Mouse (Mus musculus) liver, embryonic 12.5 days (tissue): ENCODE measurements around the gene Supt3. TPM values are rescaled to one million over a fixed set of nuclear protein-coding genes. Genes with fewer than 3 reads are reported as not detected.

Source experiments
- ATAC-seq: fragments of 200-750 bp; cut with Nextera tagmentation; 2 replicates; pipeline ENCODE4 v1.8.0; 2017; ENCODE audit warnings: moderate number of reproducible peaks, mild to moderate bottlenecking, moderate library complexity
- H3K27ac ChIP-seq: fragments of 300-500 bp; sonication (generic); 2 replicates; pipeline ENCODE4 v1.5.1; 2016; ENCODE audit warnings: mild to moderate bottlenecking
- H3K27me3 ChIP-seq: fragments of 300-500 bp; sonication (generic); replicated peaks from 2 replicates; pipeline ENCODE4 v1.6.1; 2016; ENCODE audit warnings: mild to moderate bottlenecking, moderate library complexity
- H3K36me3 ChIP-seq: fragments of 300-500 bp; sonication (generic); 2 replicates; pipeline ENCODE4 v1.6.1; 2016; ENCODE audit warnings: mild to moderate bottlenecking, moderate library complexity
- H3K4me1 ChIP-seq: fragments of 300-500 bp; sonication (generic); 2 replicates; pipeline ENCODE4 v1.6.1; 2016
- H3K4me2 ChIP-seq: fragments of 300-500 bp; sonication (generic); 2 replicates; pipeline ENCODE4 v1.6.1; 2016; ENCODE audit warnings: mild to moderate bottlenecking, moderate library complexity
- H3K4me3 ChIP-seq: fragments of 300-500 bp; sonication (generic); 2 replicates; pipeline ENCODE4 v1.5.1; 2016; ENCODE audit warnings: mild to moderate bottlenecking, moderate library complexity
- H3K9ac ChIP-seq: fragments of 300-500 bp; sonication (generic); 2 replicates; pipeline ENCODE4 v1.6.1; 2016; ENCODE audit warnings: mild to moderate bottlenecking, moderate library complexity
- H3K9me3 ChIP-seq: fragments of 300-500 bp; sonication (generic); replicated peaks from 2 replicates; pipeline ENCODE4 v1.6.1; 2016; ENCODE audit warnings: mild to moderate bottlenecking, moderate library complexity
- WGBS: fragments of 180-500 bp; shearing (Covaris S2); methylation state at CpG from one replicate; pipeline ENCODE4 v1.1.7; 2016; ENCODE audit not compliant: insufficient replicate concordance; 5-methylcytosine and 5-hydroxymethylcytosine counted together
- polyA plus RNA-seq: library from polyadenylated mRNA; unstranded; fragments of >200 nt; fragmentation: Nextera tagmentation; extraction: Ambion mirVana; gene quantifications from 2 replicates; pipeline ENCODE4 v1.2.1, GENCODE M21; 2016

Supt3 gene
- polyA plus RNA-seq, 1 experiment from 2014 or later, result 11.1 TPM

DNA sequence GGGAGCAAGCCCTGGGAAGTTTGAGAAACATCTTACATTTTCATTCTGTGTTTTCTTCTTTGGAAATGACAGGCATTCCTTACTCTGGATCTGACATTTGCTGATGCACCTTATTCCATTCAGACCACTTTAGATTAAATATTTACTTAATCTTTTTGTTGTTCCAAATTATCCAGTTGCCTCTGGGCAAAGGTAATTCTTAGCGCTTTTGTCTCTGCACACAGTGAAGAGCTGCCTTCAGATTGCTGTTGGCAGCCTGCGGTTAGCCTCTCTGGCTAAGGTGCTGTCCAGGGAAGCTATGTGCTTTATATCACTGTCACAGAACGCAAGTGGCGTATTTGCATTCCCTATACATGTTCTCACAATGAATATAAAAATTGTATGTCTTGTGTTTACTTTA is 226.4 kb downstream of the Supt3 start:
- ATAC-seq, result no peak
- WGBS, result 78% methylated on average over 4 of the region's 4 CpGs

DNA sequence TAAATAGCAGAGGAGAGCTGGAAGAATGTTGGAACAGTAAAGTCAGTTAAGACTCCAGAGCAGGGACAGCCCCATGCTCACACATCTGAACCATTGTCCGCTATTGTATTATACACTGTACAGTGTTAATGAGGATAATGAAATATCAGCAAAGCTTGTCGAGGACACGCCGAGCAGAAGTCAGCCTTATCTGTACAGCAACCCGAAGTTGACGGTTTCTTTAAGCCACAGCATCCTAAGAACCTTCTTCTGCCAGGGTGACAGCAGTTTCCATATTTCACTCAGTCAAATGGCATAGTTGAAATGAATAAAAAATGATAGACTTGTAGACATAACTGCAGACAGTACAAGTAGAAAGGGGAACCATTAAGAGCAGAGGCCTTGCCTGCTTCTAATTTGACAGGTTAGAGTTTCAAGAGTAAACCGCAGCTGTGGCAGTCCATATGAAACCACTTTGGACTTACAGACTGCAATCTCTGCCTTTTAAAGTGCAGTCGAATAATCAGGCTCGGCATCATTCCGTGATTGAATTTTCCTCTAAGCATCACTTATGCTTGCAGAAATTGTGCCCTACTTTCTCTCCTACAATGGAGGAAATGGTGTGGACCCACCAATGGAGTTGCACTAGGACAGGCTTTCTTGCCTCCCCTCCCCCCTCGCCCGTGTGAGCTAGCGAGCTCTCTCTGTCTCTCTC is 227.7 kb downstream of the Supt3 start:
- Histone ChIP-seq H3K27ac (no peak overlapping the region), H3K27me3 (no peaks in the 10 kb centered on the region), H3K4me1 (no peaks in the 10 kb centered on the region), H3K9me3 (no peaks in the 10 kb centered on the region), H3K4me3 (no peak overlapping the region), H3K36me3 (no peaks in the 10 kb centered on the region), H3K9ac (no peak overlapping the region), H3K4me2 (no peak overlapping the region)
- ATAC-seq, result no peak
- WGBS, result 60% methylated on average over 13 of the region's 13 CpGs

More for the DNA sequence above, 226.4 kb downstream of the Supt3 start:
- H3K9me3 ChIP-seq, result no peaks in the 10 kb centered on the region
- H3K4me1 ChIP-seq, result no peaks in the 10 kb centered on the region
- H3K36me3 ChIP-seq, result no peaks in the 10 kb centered on the region
- H3K27ac ChIP-seq, result no peak overlapping the region
- H3K9ac ChIP-seq, result no peak overlapping the region
- no peak overlapping the region for H3K4me3 ChIP-seq
- H3K4me2 ChIP-seq, result no peak overlapping the region
- H3K27me3 ChIP-seq, result no peaks in the 10 kb centered on the region

DNA sequence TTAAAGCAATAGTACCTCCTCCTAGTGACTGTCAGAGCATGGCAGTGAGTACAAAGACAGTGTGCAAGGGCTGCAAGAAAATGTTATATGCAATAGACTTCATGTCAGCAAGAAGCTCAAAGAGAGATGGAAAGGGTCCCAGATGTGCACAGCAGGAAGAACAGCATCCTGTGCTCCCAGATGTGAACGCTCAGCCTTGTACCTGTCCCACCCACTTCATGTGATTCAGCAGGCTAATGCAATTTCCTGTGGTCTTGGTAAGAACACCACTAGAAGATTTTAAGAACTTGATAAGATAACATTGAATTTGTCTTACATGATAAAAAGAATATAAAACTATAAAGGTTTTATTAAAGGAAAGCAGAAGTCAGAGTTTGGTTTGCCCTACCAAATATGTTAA is 230.5 kb downstream of the Supt3 start:
- Histone ChIP-seq H3K4me2 (no peak overlapping the region), H3K36me3 (no peaks in the 10 kb centered on the region), H3K27ac (no peak overlapping the region), H3K9ac (no peak overlapping the region), H3K4me1 (no peaks in the 10 kb centered on the region), H3K9me3 (no peaks in the 10 kb centered on the region), H3K4me3 (no peak overlapping the region), H3K27me3 (no peaks in the 10 kb centered on the region)
- 30% methylated on average over 1 of the region's 1 CpGs for WGBS
- ATAC-seq, result no peak

DNA sequence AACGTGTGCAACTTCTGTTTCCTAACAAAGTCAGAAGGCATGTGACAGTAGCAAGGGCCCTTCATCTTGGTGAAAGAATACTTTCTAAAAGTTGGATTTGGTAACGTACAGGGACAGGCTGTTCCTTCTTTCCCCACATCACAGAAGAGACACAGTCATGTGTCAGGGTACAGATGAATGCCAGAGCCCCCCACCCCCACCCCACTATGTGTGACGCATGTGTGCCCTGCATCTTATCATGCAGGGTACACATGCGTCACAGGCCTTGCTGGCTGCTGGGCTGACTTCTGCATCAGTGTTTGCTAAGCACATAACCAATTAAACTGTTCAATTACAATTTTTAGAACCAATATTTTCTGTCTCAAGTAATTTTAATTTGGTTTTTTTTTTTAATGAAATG is 231.7 kb downstream of the Supt3 start:
- 54% methylated on average over 4 of the region's 4 CpGs for WGBS
- Histone ChIP-seq H3K9ac (no peak overlapping the region), H3K4me2 (no peak overlapping the region), H3K4me1 (no peaks in the 10 kb centered on the region), H3K27ac (no peak overlapping the region), H3K27me3 (no peaks in the 10 kb centered on the region), H3K9me3 (no peaks in the 10 kb centered on the region), H3K4me3 (no peak overlapping the region), H3K36me3 (no peaks in the 10 kb centered on the region)
- no peak for ATAC-seq

DNA sequence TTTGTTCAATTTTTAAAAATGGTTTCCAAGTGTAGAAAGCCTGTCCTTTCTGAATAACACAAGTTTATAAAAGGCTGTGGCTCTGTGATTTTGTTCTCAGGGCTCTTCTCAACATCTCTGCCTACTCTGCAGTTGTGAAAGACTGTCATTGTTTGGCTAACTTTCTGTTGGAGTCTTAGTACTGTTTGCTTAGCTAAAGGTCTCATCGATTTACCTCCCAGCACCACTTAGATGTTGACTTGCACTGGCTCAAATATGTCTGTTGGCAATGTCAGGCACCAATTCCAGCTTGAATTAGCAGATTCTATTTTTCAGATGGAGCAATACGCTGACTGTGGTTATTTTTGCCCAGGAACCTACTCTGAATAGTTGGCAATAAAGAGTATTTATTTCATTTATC is 233.5 kb downstream of the Supt3 start:
- Histone ChIP-seq H3K27ac (no peak overlapping the region), H3K9me3 (no peaks in the 10 kb centered on the region), H3K4me2 (no peak overlapping the region), H3K36me3 (no peaks in the 10 kb centered on the region), H3K9ac (no peak overlapping the region), H3K4me3 (no peak overlapping the region), H3K27me3 (no peaks in the 10 kb centered on the region), H3K4me1 (no peaks in the 10 kb centered on the region)
- 72% methylated on average over 2 of the region's 2 CpGs for WGBS
- no peak for ATAC-seq

DNA sequence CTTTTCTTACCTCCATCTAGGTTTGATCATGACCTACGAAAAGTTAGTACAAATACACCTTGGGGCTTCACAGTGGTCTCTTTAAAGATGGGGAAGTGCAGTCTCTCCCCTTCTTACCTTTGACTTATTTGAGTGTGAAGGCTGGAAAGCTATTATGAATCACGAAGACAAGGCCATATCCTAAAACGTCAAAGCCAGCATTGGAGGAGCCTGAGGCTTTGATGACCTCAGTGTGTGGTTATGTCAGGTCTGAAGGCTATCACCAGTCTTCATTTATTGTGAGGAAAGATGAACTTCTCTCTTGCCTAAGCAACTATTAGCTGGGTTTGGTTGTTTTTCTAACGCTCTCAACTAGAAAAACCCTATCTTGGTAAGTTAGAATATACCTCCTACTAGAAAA is 239.8 kb downstream of the Supt3 start:
- H3K4me1 ChIP-seq, result no peaks in the 10 kb centered on the region
- H3K9ac ChIP-seq, result no peak overlapping the region
- no peaks in the 10 kb centered on the region for H3K27me3 ChIP-seq
- WGBS, result 65% methylated on average over 4 of the region's 4 CpGs
- no peaks in the 10 kb centered on the region for H3K36me3 ChIP-seq
- no peaks in the 10 kb centered on the region for H3K9me3 ChIP-seq
- no peak overlapping the region for H3K4me2 ChIP-seq
- no peak overlapping the region for H3K27ac ChIP-seq
- H3K4me3 ChIP-seq, result no peak overlapping the region
- no peak for ATAC-seq

DNA sequence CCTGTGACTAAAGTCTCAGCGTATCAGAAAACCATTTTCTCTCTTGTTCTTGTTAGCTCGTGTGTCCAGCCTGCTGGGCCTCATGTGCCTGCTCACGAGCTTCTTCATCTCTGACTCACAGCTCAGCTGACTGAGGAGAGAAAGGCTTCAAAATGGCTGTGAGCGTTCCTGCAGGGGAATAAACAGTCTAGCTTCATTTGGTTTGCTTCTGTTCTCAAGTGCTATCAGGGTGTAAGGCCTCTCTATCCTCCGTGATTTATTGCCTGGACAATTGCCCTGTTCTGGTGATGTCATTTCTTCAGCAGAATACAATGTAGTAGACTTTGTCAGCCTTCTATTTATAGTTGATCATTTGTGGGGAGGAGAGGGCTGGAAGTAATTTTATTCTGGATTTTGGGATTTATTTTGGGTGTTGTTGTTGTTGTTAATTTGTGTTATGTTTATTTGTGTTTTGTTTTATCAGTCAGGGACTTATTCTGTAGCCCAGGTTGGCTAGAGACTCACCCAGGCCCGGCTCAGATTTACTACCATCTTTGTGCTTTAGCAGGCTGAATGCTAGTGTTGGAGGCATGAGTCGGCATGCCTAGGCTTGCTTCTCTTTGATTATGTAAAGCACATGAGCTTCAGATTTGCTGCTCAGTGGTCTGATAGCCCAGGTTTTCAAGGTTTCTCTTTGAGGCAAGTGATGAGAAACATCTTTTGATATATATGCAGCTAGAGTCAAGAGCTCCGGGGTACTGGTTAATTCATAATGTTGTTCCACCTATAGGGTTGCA is 243.4 kb downstream of the Supt3 start:
- H3K9me3 ChIP-seq, result no peaks in the 10 kb centered on the region

DNA sequence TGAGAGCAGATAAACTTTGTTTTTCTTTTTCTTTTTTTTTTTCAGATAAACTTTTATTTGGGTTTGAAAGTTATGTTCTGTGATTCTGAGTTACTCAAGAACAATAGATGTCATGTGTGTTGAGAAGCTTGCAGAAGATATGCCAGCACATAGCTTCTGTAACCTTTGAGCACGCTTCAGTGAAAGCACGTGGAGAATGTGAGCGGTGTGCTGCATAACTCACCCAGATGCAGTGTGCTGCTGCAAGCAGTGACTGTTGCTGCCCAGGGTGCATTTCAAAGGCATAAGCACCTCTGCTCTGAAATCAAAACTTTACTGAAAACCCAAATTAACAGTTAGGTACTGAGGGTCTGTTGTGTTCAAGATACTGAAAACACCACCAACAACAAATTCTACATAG is 251.5 kb downstream of the Supt3 start:
- no peak for ATAC-seq
- H3K9ac ChIP-seq, result no peak overlapping the region
- H3K36me3 ChIP-seq, result no peaks in the 10 kb centered on the region
- H3K9me3 ChIP-seq, result no peaks in the 10 kb centered on the region
- H3K4me1 ChIP-seq, result no peaks in the 10 kb centered on the region
- H3K4me2 ChIP-seq, result no peak overlapping the region
- no peak overlapping the region for H3K27ac ChIP-seq
- WGBS, result 83% methylated on average over 3 of the region's 3 CpGs
- no peak overlapping the region for H3K4me3 ChIP-seq
- H3K27me3 ChIP-seq, result no peaks in the 10 kb centered on the region

More for the DNA sequence above, 243.4 kb downstream of the Supt3 start:
- no peak overlapping the region for H3K4me2 ChIP-seq
- no peaks in the 10 kb centered on the region for H3K36me3 ChIP-seq
- H3K4me1 ChIP-seq, result no peaks in the 10 kb centered on the region
- 61% methylated on average over 8 of the region's 8 CpGs for WGBS
- ATAC-seq, result no peak
- H3K27ac ChIP-seq, result no peak overlapping the region
- H3K27me3 ChIP-seq, result no peaks in the 10 kb centered on the region
- no peak overlapping the region for H3K4me3 ChIP-seq
- H3K9ac ChIP-seq, result no peak overlapping the region

DNA sequence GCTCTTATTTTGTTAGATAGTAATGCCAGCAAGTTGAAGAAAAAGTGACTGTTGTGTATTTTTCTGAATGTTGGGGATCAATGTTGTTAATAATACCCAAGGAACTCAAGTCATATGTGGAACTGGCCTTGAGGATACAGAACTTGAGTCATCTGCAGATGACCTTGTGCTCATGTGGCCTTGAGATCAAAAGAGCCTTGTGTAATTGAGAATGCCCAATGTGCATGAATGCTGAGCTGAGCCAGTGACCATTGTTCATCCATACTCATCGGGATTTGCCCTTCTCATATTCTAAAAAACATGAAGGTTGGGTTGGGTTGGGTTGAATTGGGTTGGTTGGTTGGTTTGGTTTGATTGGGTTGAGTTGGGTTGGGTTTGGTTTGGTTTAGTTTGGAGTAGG is 252.2 kb downstream of the Supt3 start:
- WGBS, result 76% methylated on average over 1 of the region's 1 CpGs
- H3K36me3 ChIP-seq, result no peaks in the 10 kb centered on the region
- no peak overlapping the region for H3K9ac ChIP-seq
- no peak overlapping the region for H3K4me2 ChIP-seq
- no peak for ATAC-seq
- no peak overlapping the region for H3K27ac ChIP-seq
- no peaks in the 10 kb centered on the region for H3K4me1 ChIP-seq
- no peaks in the 10 kb centered on the region for H3K27me3 ChIP-seq
- no peaks in the 10 kb centered on the region for H3K9me3 ChIP-seq
- H3K4me3 ChIP-seq, result no peak overlapping the region

DNA sequence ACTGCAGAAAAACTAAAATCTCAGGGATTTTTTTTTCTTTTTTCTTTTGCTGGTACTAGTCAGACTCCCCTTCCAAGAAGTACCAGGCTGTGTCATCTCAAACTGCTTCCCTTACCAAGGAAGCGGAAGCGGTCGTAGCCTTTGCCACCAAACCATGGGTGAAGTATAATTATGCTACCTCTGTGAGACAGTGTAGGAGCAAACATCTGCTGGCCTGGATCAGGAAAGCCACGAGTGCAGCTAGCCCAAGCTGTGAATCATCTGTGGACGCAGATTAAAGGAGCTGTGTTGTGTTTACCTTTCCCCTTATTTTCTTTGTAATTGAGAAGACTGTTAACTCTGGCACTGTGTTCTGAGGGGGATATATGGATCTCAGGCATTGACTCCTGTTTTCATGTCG is 255.3 kb downstream of the Supt3 start:
- no peak overlapping the region for H3K4me3 ChIP-seq
- no peak overlapping the region for H3K9ac ChIP-seq
- no peaks in the 10 kb centered on the region for H3K27me3 ChIP-seq
- no peak overlapping the region for H3K27ac ChIP-seq
- H3K36me3 ChIP-seq, result no peaks in the 10 kb centered on the region
- ATAC-seq, result no peak
- H3K9me3 ChIP-seq, result no peaks in the 10 kb centered on the region
- no peaks in the 10 kb centered on the region for H3K4me1 ChIP-seq
- 73% methylated on average over 6 of the region's 6 CpGs for WGBS
- no peak overlapping the region for H3K4me2 ChIP-seq

DNA sequence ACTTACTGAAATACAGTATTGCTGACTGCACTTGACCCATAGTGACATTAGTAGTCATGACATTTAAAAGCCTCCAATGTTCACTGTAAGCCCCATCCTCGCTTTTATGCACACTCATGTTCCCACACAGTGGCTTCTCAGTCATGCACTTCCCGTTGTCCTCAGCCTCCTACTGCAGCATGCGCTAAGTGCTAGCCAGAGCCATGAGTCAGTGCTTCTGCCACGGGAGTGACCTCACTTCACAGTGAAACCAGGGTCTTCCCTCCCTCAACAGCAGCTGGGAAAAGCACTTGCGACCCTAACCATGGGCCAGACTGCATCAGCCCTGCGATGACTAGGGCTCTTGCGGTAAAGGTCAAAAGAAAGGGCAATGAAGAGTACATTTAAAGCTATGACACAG is 256.7 kb downstream of the Supt3 start:
- H3K4me3 ChIP-seq, result no peak overlapping the region
- H3K9me3 ChIP-seq, result no peaks in the 10 kb centered on the region
- H3K36me3 ChIP-seq, result no peaks in the 10 kb centered on the region
- H3K27ac ChIP-seq, result no peak overlapping the region
- 61% methylated on average over 7 of the region's 7 CpGs for WGBS
- no peak overlapping the region for H3K9ac ChIP-seq
- no peaks in the 10 kb centered on the region for H3K4me1 ChIP-seq
- H3K27me3 ChIP-seq, result no peaks in the 10 kb centered on the region
- H3K4me2 ChIP-seq, result no peak overlapping the region
- ATAC-seq, result 0 out of 2 replicates have a peak, but pooled peaks have one; percentile 8

DNA sequence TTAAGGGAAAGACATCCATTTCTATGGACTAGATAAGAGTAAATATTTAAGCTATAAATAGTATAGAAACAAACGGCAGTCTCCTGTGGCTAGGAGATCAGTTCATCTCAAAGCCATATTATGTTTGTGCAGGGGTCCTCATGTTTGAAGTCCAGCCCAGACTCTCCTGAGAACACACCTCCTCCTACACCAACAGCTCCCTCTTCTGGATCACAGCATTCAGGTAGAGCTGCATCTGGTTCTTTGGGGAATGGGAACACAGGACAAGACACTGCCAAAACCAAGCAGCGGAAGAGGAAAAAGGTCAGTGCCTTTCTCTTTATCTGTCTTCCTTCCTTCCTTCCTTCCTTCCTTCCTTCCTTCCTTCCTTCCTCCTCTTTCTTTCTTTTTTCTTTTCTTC is 264.1 kb downstream of the Supt3 start:
- ATAC-seq, result no peak
- H3K4me2 ChIP-seq, result no peak overlapping the region
- WGBS, result 66% methylated on average over 2 of the region's 2 CpGs

More for the DNA sequence above, 264.1 kb downstream of the Supt3 start:
- Histone ChIP-seq H3K4me1 (no peaks in the 10 kb centered on the region), H3K27ac (no peak overlapping the region), H3K9me3 (no peaks in the 10 kb centered on the region), H3K4me3 (no peak overlapping the region), H3K36me3 (no peaks in the 10 kb centered on the region), H3K9ac (no peak overlapping the region), H3K27me3 (no peaks in the 10 kb centered on the region)
